Mouse (Mus musculus) G1E (cell line): ENCODE data around the gene Polr2c. TPM values are rescaled to one million over a fixed set of nuclear protein-coding genes. Genes with fewer than 3 reads are reported as not detected.

Experiments
- ATAC-seq: 2 replicates; pipeline ENCODE4 v1.8.0; 2016; ENCODE audit warnings: mild to moderate bottlenecking; ENCODE audit not compliant: insufficient number of reproducible peaks, poor library complexity, low FRiP score, severe bottlenecking; ENCODE audit errors: extremely low read depth
- DNase-seq: peaks from one replicate; pipeline ENCODE4 v3.0.0; 2012; ENCODE audit warnings: low spot score
- H3K27me3 ChIP-seq: 2 replicates; pipeline ENCODE4 v1.6.1; 2012; ENCODE audit warnings: mild to moderate bottlenecking, low read length, inconsistent platforms; ENCODE audit not compliant: insufficient read depth
- H3K36me3 ChIP-seq: replicated peaks from 2 replicates; pipeline ENCODE3; 2012; ENCODE audit warnings: mild to moderate bottlenecking, inconsistent platforms
- H3K4me1 ChIP-seq: 2 replicates; pipeline ENCODE4 v1.6.1; 2012; ENCODE audit warnings: low read depth, low read length, inconsistent platforms, mixed read lengths; ENCODE audit not compliant: insufficient read depth
- H3K4me3 ChIP-seq: 2 replicates; pipeline ENCODE4 v1.5.1; 2012; ENCODE audit warnings: low read depth, mild to moderate bottlenecking, inconsistent platforms, low read length, moderate library complexity, mixed read lengths
- H3K9me3 ChIP-seq: replicated peaks from 2 replicates; pipeline ENCODE4 v1.6.1; 2012; ENCODE audit warnings: inconsistent platforms
- CTCF ChIP-seq: IDR thresholded peaks from 2 replicates; pipeline ENCODE4 v1.5.1; 2012; ENCODE audit warnings: low read depth, low read length, inconsistent platforms, mixed read lengths
- GATA1 ChIP-seq: IDR thresholded peaks from 2 replicates; pipeline ENCODE4 v1.6.1; 2012; ENCODE audit warnings: borderline replicate concordance, low read length, inconsistent platforms, mixed read lengths
- GATA2 ChIP-seq: IDR thresholded peaks from 2 replicates; pipeline ENCODE4 v1.6.1; 2012; ENCODE audit warnings: low read depth, low read length, inconsistent platforms, borderline replicate concordance
- POLR2AphosphoS5 ChIP-seq: IDR thresholded peaks from 2 replicates; pipeline ENCODE4 v1.6.1; 2012; ENCODE audit warnings: low read depth, low read length, inconsistent platforms; ENCODE audit not compliant: insufficient replicate concordance
- TAL1 ChIP-seq: conservative IDR thresholded peaks from 2 replicates; pipeline ENCODE4 v1.6.1; 2012; ENCODE audit warnings: low read depth, low read length, inconsistent platforms, mixed read lengths
- polyA plus RNA-seq: library from polyadenylated mRNA; stranded (reverse); fragments of >175 nt; gene quantifications from 2 replicates; pipeline ENCODE4 v1.2.3, GENCODE M21; 2012
- total RNA-seq, 2 experiments: library from RNA; stranded (forward) in 1 of 2; stranded (reverse) in 1 of 2; fragments of 200-1000 nt in 1 of 2; fragments of >200 nt in 1 of 2; fragmentation: Nextera tagmentation in 1 of 2; gene quantifications; 2 replicates each; pipeline ENCODE4 v1.2.3; 2014 to 2017

Polr2c gene
- total RNA-seq (2014; fragmentation: Nextera tagmentation) (92.6 and 95.8 TPM in 2 replicates), total RNA-seq (2017) (65.5 and 66.1 TPM in 2 replicates), polyA plus RNA-seq (18.5 and 33.8 TPM in 2 replicates)

GRCm38 (mm10) chr8:94857346-94858173 is at the start of gene Polr2c:
Gene Polr2c, plus strand, starts transcription at chr8:94857450.
- Histone ChIP-seq H3K36me3 (peaks cover 73% of the 10 kb centered on the region), H3K9me3 (no peaks in the 10 kb centered on the region), H3K4me1 (peaks cover 45% of the 10 kb centered on the region), H3K4me3 (peak within 1 kb of the TSS; percentile 93), H3K27me3 (no peaks in the 10 kb centered on the region)
- DNase-seq (peak; percentile 71), ATAC-seq (peak; percentile 61; the same call in 1 of the 2 replicates)
- TF ChIP-seq CTCF (peak; percentile 57), GATA2 (no peak)

GRCm38 (mm10) chr8:94807506-94807905 is 49.7 kb upstream of the Polr2c start:
- Histone ChIP-seq H3K36me3 (no peaks in the 10 kb centered on the region), H3K4me1 (peaks cover 3% of the 10 kb centered on the region), H3K4me3 (no peak overlapping the region), H3K9me3 (no peaks in the 10 kb centered on the region), H3K27me3 (peaks cover 11% of the 10 kb centered on the region)
- no peak for ATAC-seq
- no peak for TF ChIP-seq TAL1
- TF ChIP-seq GATA1, result no peak
- no peak for TF ChIP-seq POLR2AphosphoS5
- TF ChIP-seq CTCF, result no peak
- no peak for TF ChIP-seq GATA2
- DNase-seq, result no peak

- Histone ChIP-seq H3K4me1 (peaks cover 3% of the 10 kb centered on the region), H3K4me3 (no peak overlapping the region), H3K27me3 (peaks cover 11% of the 10 kb centered on the region), H3K9me3 (no peaks in the 10 kb centered on the region), H3K36me3 (no peaks in the 10 kb centered on the region)
- ATAC-seq (no peak), DNase-seq (no peak)
- TF ChIP-seq POLR2AphosphoS5 (no peak), CTCF (no peak), GATA1 (no peak), TAL1 (no peak), GATA2 (no peak)
These were observed 48.9 kb upstream of the Polr2c start for GRCm38 (mm10) chr8:94808372-94808771.

GRCm38 (mm10) chr8:94810153-94810552 is 47.1 kb upstream of the Polr2c start, which contains the start of gene Ccl17:
Gene Ccl17, plus strand, starts transcription at chr8:94810453.
- Histone ChIP-seq H3K27me3 (peaks cover 9% of the 10 kb centered on the region), H3K4me3 (no peak within 1 kb of the TSS), H3K4me1 (no peaks in the 10 kb centered on the region; the same call in 1 of the 2 replicates), H3K9me3 (no peaks in the 10 kb centered on the region), H3K36me3 (peaks cover 2% of the 10 kb centered on the region)
- DNase-seq (no peak), ATAC-seq (no peak)
- TF ChIP-seq TAL1, result no peak
- TF ChIP-seq GATA1, result no peak
- no peak for TF ChIP-seq GATA2
- TF ChIP-seq CTCF, result no peak
- no peak for TF ChIP-seq POLR2AphosphoS5

GRCm38 (mm10) chr8:94810855-94811254 is 46.4 kb upstream of the Polr2c start:
- H3K4me1 ChIP-seq, result no peaks in the 10 kb centered on the region
- TF ChIP-seq TAL1, result no peak
- TF ChIP-seq CTCF, result no peak
- no peak for TF ChIP-seq GATA1
- no peak for TF ChIP-seq POLR2AphosphoS5
- no peak for TF ChIP-seq GATA2
- no peak for DNase-seq

GRCm38 (mm10) chr8:94811654-94812053 is 45.6 kb upstream of the Polr2c start:
- TF ChIP-seq TAL1 (no peak), POLR2AphosphoS5 (no peak), GATA1 (no peak), GATA2 (no peak), CTCF (no peak)
- Histone ChIP-seq H3K27me3 (peaks cover 9% of the 10 kb centered on the region), H3K4me3 (no peak overlapping the region), H3K4me1 (no peaks in the 10 kb centered on the region), H3K9me3 (no peaks in the 10 kb centered on the region), H3K36me3 (peaks cover 2% of the 10 kb centered on the region)
- ATAC-seq (no peak), DNase-seq (no peak)

More at GRCm38 (mm10) chr8:94810855-94811254, 46.4 kb upstream of the Polr2c start:
- peaks cover 9% of the 10 kb centered on the region for H3K27me3 ChIP-seq
- H3K9me3 ChIP-seq, result no peaks in the 10 kb centered on the region
- no peak overlapping the region for H3K4me3 ChIP-seq
- no peak for ATAC-seq
- peaks cover 2% of the 10 kb centered on the region for H3K36me3 ChIP-seq
